Mouse (Mus musculus): ENCODE data around the gene Fyb.

Gene Fyb

GRCm38 (mm10) chr15:6522653-6523167 is at the start of gene Fyb:
TSS of gene Fyb (plus strand) at chr15:6522853.
- no peak for DNase-seq

- no peak for DNase-seq
Measured at GRCm38 (mm10) chr15:6483561-6483960, 39.1 kb upstream of the Fyb start.

- DNase-seq, result no peak
Measured at GRCm38 (mm10) chr15:6492386-6492785, 30.3 kb upstream of the Fyb start.

- no peak for DNase-seq
Measured at GRCm38 (mm10) chr15:6498396-6499070, 24.1 kb upstream of the Fyb start.

GRCm38 (mm10) chr15:6500787-6501186 is 21.9 kb upstream of the Fyb start:
- no peak for DNase-seq

GRCm38 (mm10) chr15:6517525-6517924 is 5.1 kb upstream of the Fyb start:
- DNase-seq, result no peak

- DNase-seq, result no peak
Measured at GRCm38 (mm10) chr15:6519417-6520255, 3.0 kb upstream of the Fyb start.

GRCm38 (mm10) chr15:6520505-6521155 is 2.0 kb upstream of the Fyb start:
- DNase-seq, result no peak

GRCm38 (mm10) chr15:6524801-6525200 is 2.1 kb downstream of the Fyb start:
- DNase-seq, result no peak

- no peak for DNase-seq
Measured at GRCm38 (mm10) chr15:6525386-6525785, 2.7 kb downstream of the Fyb start.

GRCm38 (mm10) chr15:6533858-6534343 is 11.2 kb downstream of the Fyb start:
- no peak for DNase-seq

- no peak for DNase-seq
Measured at GRCm38 (mm10) chr15:6534592-6534991, 11.9 kb downstream of the Fyb start.

GRCm38 (mm10) chr15:6539639-6540338 is 17.1 kb downstream of the Fyb start:
- no peak for DNase-seq

GRCm38 (mm10) chr15:6548911-6549310 is 26.3 kb downstream of the Fyb start:
- no peak for DNase-seq

GRCm38 (mm10) chr15:6551875-6552274 is 29.2 kb downstream of the Fyb start:
- DNase-seq, result no peak

- DNase-seq, result no peak
Measured at GRCm38 (mm10) chr15:6554742-6555141, 32.1 kb downstream of the Fyb start.

- DNase-seq, result no peak
Measured at GRCm38 (mm10) chr15:6555536-6555935, 32.9 kb downstream of the Fyb start.

- no peak for DNase-seq
Measured at GRCm38 (mm10) chr15:6556272-6556671, 33.6 kb downstream of the Fyb start.

- DNase-seq, result no peak
Measured at GRCm38 (mm10) chr15:6556911-6557310, 34.3 kb downstream of the Fyb start.

- no peak for DNase-seq
Measured at GRCm38 (mm10) chr15:6557552-6557951, 34.9 kb downstream of the Fyb start.

- DNase-seq, result no peak
Measured at GRCm38 (mm10) chr15:6559188-6559587, 36.5 kb downstream of the Fyb start.

- no peak for DNase-seq
Measured at GRCm38 (mm10) chr15:6560696-6561095, 38.0 kb downstream of the Fyb start.

GRCm38 (mm10) chr15:6562161-6562560 is 39.5 kb downstream of the Fyb start:
- DNase-seq, result no peak
